Mouse (Mus musculus) ES-CJ7 (cell line): ENCODE results near the gene Nprl3.
"Not testable (repeated sequence)": the region's sequence is repeated elsewhere in the genome, so short reads cannot be mapped to it uniquely, and the experiment has no call there.

Experiments used
- DNase-seq: peaks from one replicate; pipeline ENCODE4 v3.0.0; 2011; ENCODE audit warnings: low read depth, low spot score

Gene Nprl3

GRCm38 (mm10) chr11:32225222-32226104 is 42.0 kb downstream of the Nprl3 start:
- no peak for DNase-seq

GRCm38 (mm10) chr11:32224468-32225139 is 42.9 kb downstream of the Nprl3 start:
- DNase-seq: no peak

- peak; percentile 41 for DNase-seq
These were observed 44.1 kb downstream of the Nprl3 start for GRCm38 (mm10) chr11:32223297-32223967.

- DNase-seq: peak; percentile 61
These were observed 44.8 kb downstream of the Nprl3 start for GRCm38 (mm10) chr11:32222570-32223194.

- DNase-seq: no peak
These were observed 45.5 kb downstream of the Nprl3 start, which contains the start of gene Rhbdf1 for GRCm38 (mm10) chr11:32221951-32222409. Rhbdf1 (minus strand) TSS chr11:32222300.

GRCm38 (mm10) chr11:32221225-32221950 is 46.1 kb downstream of the Nprl3 start:
- peak; percentile 50 for DNase-seq

- DNase-seq: peak; percentile 47
These were observed 46.8 kb downstream of the Nprl3 start for GRCm38 (mm10) chr11:32220607-32221224.

- no peak for DNase-seq
These were observed 48.2 kb downstream of the Nprl3 start for GRCm38 (mm10) chr11:32219287-32219686.

- DNase-seq: peak; percentile 54
These were observed 48.9 kb downstream of the Nprl3 start for GRCm38 (mm10) chr11:32218501-32219050.

- DNase-seq: peak; percentile 88
These were observed 50.7 kb downstream of the Nprl3 start for GRCm38 (mm10) chr11:32216851-32217250.

- DNase-seq: no peak
These were observed 51.9 kb downstream of the Nprl3 start for GRCm38 (mm10) chr11:32215372-32216162.

GRCm38 (mm10) chr11:32210623-32211022 is 56.9 kb downstream of the Nprl3 start:
- no peak for DNase-seq

GRCm38 (mm10) chr11:32205058-32205873 is 62.2 kb downstream of the Nprl3 start, which contains the start of gene Snrnp25:
Snrnp25 (plus strand) TSS chr11:32205415.
- DNase-seq: peak; percentile 99

GRCm38 (mm10) chr11:32201922-32202685 is 65.4 kb downstream of the Nprl3 start:
- DNase-seq: no peak

- not testable (repeated sequence) for DNase-seq
These were observed 66.5 kb downstream of the Nprl3 start for GRCm38 (mm10) chr11:32200992-32201391.

- no peak for DNase-seq
These were observed 67.4 kb downstream of the Nprl3 start, which contains the start of gene Il9r for GRCm38 (mm10) chr11:32200075-32200601. Il9r (minus strand) TSS chr11:32200279.

GRCm38 (mm10) chr11:32199230-32199629 is 68.3 kb downstream of the Nprl3 start:
- DNase-seq: no peak
